ENCODE assay signal across 26 mouse cellular contexts in the genomic region with DNA sequence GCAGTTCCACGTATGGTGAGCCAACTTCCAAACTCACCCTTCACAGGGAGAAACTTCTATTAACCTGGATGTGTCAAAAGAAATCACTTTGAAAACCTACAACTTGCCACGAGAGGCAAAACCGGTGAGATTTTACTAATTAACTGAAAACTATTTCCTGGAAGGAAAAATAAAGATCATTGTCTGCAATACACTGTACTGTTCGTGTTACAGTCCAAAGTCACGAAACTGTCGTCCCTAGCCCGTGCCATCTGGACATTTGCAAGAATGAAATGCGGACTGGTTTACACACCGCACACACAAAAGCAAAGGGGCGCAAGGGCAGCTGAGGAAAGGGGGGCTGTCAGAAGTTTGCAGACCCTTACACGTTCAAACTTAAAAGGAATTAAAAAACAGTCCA.
"Had no signal": no experiment of that assay in that cellular context is flagged by ENCODE, and none has a peak within 500 bp of the region (broad histone marks: within the 10 kb centered on the region; RNA-seq: fewer than 3 reads in every experiment).

No protein-coding gene starts in this region.

- H3K4me1 ChIP-seq: heart, embryonic 15.5 days; hindbrain, embryonic 10.5 days; hindbrain, embryonic 12.5 days; kidney, embryonic 15.5 days; limb, embryonic 10.5 days; limb, embryonic 12.5 days had no signal

- H3K27me3 ChIP-seq: heart, embryonic 13.5 days; heart, embryonic 15.5 days; hindbrain, embryonic 12.5 days; kidney, embryonic 15.5 days; limb, embryonic 12.5 days; liver, embryonic 13.5 days; liver, embryonic 15.5 days had no signal

- H3K9ac ChIP-seq: heart, embryonic 13.5 days; heart, embryonic 15.5 days; hindbrain, embryonic 12.5 days; hindbrain, embryonic 14.5 days; kidney, embryonic 15.5 days; limb, embryonic 12.5 days; liver, embryonic 13.5 days; liver, embryonic 15.5 days had no signal

- H3K9me3 ChIP-seq: heart, embryonic 15.5 days; limb, embryonic 10.5 days; liver, embryonic 13.5 days; liver, embryonic 15.5 days had no signal

- H3K27ac ChIP-seq: heart, adult 2 months; heart, embryonic 13.5 days; heart, embryonic 15.5 days; hindbrain, embryonic 10.5 days; hindbrain, embryonic 12.5 days; hindbrain, embryonic 14.5 days; kidney, embryonic 15.5 days; kidney, postnatal 0 days; left cerebral cortex, adult 2 months; limb, embryonic 10.5 days; limb, embryonic 12.5 days had no signal

- H3K4me3 ChIP-seq: gastrocnemius, adult 2 months; heart, adult 2 months; heart, embryonic 13.5 days; heart, embryonic 15.5 days; hindbrain, embryonic 10.5 days; hindbrain, embryonic 12.5 days; kidney, embryonic 15.5 days; layer of hippocampus, adult 2 months; left cerebral cortex, adult 2 months; limb, embryonic 10.5 days; limb, embryonic 12.5 days; liver, embryonic 13.5 days; liver, embryonic 15.5 days had no signal

- ATAC-seq: inflammation-experienced regulatory T-cells, adult 6 months had no signal

- DNase-seq: gastrocnemius, adult 2 months; gastrocnemius, postnatal 10 days; gastrocnemius, postnatal 25 days; heart, adult 2 months; heart, postnatal 14 days; heart, postnatal 36 days; kidney, adult 18-20 months; kidney, adult 9 months; kidney, postnatal 14 days; kidney, postnatal 36 days; liver; liver, embryonic 13.5 days had no signal

- H3K4me2 ChIP-seq: heart, embryonic 11.5 days; heart, embryonic 13.5 days; heart, embryonic 15.5 days; hindbrain, embryonic 12.5 days; hindbrain, embryonic 14.5 days; kidney, embryonic 15.5 days; limb, embryonic 12.5 days; liver, embryonic 13.5 days; liver, embryonic 15.5 days had no signal
